Mouse (Mus musculus) layer of hippocampus, adult 9-11 months (tissue): ENCODE measurements around the gene Rpl11.
A peak's percentile ranks its signal among the peaks of the same experiment; 100 is the strongest.
"Not testable (repeated sequence)": the region's sequence is repeated elsewhere in the genome, so short reads cannot be mapped to it uniquely, and the experiment has no call there.

Experiments used
- DNase-seq: peaks from one replicate; pipeline ENCODE4 v3.0.0; 2022

Rpl11 gene

DNA sequence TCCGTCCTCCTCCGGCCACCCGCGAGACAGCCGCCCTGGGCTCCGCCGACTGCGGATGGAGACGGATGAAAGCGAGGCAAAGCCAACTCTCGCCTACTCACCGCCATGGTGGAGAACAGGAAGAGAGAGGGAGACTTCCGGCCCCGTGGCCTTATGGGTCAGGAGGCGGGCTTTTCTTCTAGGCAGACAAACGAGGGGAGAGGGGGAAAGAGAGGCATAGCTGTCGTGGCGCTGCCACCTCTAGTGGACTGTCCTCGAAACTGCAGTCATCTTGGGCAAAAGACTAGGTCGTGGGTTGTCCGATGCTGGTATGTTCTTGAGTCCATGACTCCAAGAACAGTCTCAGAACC lies at the start of gene Rpl11:
TSS of gene Rpl11 (minus strand) at position 182 of the 350 bp plus-strand sequence.
- peak; percentile 95 for DNase-seq

DNA sequence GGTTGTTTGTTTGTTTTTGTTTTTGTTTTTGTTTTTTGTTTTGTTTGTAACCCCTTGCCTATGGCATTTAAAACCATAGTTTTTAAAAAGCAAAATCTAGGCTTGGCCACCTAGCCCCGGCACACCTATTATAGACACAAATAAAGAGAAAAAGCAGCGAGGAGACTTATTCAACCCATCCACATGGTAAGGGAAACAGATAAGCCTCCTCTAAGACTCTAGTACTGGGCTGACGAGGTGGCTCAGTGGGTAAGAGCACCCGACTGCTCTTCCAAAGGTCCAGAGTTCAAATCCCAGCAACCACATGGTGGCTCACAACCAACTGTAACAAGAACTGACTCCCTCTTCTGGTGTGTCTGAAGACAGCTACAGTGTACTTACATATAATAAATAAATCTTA lies 48.5 kb upstream of the Rpl11 start:
- DNase-seq: not testable (repeated sequence)

DNA sequence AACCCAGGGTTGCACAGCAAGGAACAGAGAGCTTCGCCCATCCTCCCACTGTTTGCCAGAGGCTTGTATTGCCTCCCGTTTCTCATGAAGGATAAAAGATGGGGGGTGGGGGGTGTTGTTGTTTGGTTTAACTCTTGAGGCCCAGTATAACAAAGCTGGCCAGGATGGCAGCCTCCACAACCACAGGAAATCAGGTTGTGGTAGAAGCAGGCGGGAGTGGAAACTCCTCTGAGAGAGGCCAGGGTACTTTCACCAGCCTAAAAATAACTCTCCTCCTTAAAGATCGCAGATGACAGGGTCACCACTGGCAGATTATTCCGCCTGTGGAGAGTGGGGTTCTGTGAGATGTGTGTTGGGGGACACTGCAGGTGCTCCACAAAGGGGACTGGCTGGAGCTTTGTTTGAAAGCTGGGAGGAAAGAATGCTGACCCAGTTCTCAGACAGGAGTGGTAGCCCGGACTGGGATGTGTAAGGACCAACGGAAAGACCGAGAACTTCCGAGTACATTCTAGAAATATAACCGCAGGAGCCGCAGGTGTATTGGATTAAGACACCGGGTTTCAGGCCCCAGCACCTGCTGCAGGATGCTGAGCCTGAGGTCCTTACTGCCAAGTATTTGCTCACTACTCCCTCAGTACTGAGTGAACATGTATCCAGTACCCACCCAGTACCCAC lies 47.3 kb upstream of the Rpl11 start:
- no peak for DNase-seq

DNA sequence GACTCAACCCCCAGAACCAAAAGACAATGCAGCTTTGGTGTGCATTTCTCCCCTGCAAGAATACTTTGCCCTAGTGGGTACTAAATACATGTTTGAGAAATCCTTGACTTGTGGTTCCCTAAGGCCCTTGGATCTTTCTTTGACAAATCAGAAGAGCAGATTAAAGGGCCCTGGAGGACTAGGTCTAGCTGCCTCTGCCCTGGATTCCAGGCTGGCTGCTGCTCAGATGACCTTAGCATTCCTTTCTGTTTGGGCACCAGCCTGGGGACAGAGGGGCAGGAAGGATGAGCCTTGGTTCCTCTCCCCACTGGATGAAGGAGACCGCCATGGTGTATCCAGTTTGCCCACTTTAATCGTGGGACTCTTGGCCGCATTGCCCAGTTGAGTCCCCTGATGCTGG lies 45.2 kb upstream of the Rpl11 start:
- DNase-seq: no peak

DNA sequence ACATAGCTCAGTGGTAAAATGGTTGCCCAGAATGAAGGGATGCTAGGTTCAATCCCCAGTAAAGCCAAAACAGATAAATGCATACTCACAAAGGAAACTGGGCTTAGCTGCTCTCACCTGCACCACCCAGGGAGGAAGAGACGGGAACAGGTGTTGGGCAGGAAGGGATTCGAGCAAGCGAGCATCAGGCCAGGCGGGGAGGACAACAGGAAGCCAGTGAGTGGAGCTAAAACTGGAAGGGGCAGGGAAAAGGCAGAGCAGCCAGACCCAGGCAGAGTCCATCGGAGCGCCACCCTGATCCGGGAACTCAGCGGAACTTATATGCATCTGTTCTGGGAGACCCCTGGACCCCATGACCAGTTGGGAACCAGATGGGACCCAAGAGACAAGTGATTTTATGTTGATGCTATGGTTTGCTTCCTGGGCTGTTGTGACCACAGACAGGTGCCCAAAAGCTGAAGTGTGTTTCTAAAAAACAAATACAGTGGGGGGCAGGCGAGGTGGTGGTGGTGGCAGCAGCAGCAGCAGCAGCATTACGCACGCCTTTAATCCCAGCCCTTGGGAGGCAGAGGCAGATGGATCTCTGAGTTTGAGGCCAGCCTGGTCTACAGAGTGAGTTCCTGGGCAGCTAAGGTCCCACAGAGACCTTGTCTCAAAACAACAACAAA lies 43.4 kb upstream of the Rpl11 start:
- DNase-seq: no peak

DNA sequence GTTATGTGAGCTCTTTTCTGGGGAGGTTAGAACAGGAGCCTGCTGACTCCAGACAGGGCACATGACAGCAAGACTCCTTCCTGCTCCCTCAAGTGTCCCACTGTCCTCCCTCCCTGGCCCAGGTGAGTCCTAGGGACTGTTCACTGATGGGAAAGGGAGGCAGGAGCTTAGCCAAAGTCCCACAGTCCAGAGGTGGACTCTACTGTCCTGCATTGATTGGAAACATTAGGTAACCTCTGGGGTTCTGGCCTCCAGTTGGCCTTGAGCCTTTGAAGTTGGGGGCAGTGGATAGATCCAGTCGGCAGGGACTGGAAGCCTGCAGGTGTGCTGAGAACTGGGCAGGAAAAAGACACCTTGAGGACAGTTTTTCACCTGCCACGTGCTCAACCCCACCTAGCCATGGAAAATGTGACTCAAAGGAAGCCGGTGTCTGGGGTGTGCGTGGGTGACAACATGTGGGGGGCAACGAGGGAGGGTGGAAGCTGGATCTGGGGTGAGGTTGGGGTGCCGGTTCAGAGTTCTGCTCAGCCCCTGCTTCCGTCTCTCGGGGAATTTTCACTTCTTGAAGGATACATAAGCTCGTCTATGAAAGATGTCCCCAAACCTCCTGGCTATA lies 42.4 kb upstream of the Rpl11 start:
- DNase-seq: no peak

DNA sequence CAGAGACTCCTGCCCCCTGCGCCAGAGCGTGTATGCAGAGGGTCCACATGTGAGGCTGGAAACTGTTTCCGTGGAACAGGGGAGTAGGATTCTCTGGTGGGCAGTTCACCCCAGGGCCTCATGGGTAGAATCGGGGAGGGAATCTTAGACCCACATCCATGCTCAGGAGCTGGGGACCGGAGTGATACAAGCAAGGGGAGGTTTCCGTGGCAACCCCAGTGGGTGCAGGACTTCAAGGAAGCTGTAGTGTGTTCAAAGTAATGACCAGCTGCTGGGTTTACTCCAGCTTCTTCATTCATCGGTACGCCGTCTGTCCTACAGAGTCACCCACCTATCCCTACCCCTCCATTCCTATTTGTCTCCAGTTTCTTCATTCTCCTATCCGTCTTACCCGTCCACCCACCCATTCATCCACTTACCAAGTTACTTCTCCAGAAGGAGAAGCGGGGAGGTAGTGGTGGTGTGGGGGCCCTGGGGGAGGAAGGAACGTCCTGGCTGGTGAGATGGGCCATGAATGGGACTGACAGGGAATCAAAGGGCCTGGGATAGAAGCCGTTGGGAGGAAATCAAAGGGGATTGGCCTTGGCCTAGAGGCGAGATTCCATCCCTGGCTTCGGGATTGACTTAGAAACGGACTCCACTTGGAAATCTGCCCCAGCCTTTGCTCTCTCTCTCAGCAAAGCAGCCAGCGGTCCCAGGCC lies 41.4 kb upstream of the Rpl11 start:
- DNase-seq: peak; percentile 31

DNA sequence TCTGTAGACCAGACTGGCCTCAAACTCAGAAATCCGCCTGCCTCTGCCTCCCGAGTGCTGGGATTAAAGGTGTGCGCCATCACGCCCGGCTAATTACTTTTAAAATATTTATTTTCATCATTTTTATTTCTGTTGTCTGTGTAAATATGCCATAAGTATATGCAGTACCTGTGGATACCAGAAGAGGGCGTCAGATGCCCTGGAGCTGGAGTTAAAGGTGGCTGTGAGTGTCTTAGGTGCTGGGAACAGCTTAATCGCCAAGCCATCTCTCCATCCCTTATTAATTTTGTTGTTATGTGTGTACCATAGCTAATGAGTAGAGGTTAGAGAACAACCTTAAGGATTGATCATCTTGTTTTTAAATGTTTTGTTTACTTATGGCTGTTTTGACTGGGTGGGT lies 39.3 kb upstream of the Rpl11 start:
- no peak for DNase-seq

DNA sequence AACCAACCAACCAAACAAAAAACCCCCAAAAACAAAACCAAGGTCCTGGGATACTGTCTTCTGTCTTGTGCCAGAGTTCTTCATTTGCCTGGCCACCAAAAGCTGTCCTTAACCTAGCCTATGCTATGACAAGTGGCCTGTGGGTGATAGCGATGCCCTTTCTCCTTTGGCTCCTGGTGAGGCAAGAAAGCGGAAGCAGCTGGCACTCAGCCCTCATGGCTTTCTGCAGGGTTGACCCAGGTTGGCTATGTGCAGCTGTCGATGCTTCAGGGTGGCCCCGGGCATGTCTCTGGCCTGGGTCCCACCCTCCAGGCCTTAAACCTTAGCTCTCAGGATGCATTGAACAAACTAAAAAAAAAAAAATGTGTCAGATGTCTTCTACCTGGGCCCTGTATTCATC lies 38.1 kb upstream of the Rpl11 start:
- no peak for DNase-seq

DNA sequence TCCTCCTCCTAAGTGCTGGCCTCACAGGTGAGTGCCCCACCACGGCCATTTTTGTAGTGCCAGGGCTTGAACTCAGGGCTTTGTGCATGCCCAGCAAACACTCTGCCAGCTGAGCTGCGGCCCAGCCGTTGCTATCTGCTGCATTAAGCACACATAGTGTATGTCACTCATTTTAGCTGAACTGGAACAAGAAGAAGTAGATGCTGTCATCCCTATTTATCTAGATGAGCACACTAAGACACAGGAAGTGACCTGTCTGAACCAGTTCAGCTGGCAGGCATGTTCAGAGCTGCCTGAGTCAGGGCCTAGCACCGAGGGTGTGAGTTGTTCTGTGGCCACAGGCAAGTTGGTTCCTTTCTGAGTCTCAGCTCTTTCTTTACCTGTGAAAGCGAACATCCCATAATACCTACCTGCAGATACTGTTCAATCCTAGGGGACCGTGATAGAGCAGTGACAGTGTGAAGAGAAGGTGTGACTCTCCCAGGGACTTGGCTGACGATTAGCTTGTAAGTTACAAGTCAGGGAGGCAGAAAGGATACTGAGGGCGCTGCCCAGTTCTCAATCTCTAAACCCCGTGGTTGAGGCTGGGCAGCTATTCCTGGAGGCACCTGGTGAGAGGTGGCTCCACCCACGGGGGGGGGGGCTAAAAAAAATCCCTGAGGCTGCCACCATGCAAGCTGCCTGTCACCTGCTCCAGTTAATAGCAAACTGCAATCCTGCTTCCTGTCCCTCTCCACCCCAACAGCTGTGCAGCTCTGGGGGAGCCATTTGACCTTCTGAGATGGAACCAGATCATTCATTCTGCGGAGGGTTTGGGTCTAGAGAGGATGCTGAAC lies 36.7 kb upstream of the Rpl11 start:
- DNase-seq: no peak

DNA sequence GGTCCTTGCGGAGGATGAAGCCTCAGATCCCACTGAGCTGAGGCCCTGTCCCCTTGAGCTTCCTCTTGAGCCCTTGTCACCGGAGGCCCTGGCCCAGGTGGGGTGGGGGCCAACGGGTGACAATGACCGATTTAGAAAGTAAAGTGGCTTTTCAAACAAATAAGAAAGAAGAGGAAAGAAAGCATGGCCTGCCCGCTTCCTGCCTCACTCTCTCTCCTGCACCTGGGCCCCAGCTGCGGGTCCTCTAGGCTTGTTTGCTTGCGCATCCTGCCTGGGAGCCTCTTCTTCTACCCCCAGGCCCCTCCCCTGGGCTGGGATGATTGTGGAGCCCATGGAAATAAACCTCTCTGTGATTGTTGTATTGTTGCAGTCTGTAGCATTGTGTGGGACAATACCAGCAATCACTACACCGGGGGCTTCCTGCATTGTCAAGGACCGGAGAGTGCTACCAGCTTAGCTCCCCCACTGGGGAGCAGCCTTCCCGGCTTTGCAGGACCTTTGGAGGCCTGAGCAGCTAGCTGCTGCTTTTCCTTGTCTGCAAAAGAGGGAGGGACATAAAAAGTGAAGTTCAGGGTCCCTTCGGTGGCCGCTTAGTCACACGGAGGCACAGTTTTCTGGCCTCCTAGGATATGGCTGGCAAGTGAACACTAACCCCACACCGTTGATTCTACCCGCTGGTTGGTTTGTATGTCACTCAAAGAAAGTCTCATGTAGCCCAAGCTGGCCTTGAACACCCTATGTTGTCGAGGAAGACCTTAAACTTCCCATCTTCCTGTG lies 35.9 kb upstream of the Rpl11 start:
- DNase-seq: no peak

DNA sequence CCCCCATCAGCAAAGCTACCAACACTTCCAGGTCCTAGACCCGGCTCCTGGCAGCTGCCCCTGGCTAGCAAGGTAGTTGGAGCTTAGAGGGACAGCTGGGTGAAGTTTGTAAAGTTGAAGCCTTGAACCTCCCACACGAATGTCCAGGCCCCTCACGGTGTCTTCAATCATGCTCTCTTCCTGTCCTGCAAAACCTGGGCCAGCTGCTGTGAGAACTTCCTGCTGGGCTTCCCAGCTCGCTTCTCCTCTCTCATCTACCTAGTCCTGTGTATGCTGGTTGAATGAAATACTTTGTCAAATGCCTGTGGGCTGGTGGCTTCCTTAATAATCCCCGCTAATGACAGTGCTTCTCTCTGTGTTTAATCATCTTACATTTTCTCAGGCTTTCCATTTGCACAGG lies 35.1 kb upstream of the Rpl11 start:
- DNase-seq: no peak

DNA sequence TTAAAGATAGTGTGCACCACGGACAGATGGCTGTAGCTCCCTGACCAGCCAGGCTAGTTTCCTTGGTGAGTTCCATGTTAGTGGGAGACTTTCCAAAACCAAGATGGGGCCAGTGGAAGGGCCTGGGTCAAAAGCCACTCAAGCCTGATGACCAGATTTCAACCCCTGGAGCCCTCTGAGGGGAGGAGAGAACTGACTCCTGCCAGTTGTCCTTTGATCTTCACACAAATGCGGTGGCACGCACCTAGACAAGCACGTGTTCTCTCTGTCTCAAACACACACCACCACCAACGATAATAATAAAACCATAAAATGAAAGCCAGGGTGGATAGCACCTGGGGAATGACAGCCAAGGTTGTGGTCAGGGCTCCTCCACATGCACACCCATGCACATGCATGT lies 34.0 kb upstream of the Rpl11 start:
- no peak for DNase-seq

DNA sequence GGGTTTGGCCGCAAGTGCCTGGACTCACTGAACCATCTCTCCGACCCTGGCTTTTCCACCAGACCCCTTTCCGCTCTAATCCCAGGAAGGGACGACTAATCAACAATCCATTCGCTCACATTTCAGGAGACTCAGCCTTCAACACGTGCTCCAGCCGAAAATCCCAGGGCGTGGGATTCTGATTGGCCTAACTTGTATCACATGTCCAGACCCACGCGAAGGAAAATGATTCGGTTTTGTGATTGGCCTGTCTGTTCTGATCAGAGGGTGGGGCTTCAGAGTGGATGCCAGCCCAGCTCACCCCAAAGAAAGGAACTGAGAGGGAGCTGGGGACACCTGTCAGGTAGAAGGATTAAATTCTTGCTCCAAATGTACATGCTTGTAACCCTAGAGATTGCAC lies 31.6 kb upstream of the Rpl11 start:
- no peak for DNase-seq

DNA sequence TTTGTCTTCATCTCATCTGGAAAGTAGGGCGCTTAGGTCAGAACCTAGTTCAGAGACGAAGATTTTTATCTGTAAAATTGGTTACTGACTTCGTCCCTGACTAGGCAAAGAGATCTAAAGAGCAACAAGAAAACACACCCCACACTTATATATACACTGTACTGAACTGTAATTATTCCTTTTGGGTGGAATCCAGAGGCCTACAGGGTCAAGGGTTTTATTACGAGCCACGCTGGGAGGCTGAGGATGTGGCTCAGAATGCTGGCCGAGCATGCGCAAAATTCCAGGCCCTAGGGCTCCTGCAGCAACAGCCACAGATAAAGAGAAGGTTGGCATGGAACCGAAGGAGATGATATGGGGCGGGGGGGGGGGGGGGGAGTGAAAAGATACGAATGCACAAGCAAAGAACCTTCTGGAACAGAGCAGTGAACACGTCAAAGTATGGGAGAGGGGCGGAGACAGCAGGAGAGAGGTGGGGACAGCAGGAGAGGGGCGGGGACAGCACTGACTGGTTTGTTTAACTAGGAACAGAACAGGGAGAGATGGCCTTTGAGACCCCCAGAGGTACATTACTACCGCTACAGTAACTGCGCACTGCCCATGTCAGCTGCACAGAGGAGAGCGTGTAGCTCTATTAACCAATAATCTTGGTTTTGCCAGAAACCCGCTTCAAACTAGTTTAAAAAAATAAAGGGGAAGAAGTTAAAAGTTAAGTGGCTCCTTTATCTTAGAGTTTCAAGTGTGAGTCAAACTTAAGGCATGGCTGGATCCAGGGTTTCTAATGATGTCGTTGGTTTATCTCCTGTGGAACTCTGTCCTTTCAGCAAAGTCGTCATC lies 30.3 kb upstream of the Rpl11 start:
- no peak for DNase-seq

DNA sequence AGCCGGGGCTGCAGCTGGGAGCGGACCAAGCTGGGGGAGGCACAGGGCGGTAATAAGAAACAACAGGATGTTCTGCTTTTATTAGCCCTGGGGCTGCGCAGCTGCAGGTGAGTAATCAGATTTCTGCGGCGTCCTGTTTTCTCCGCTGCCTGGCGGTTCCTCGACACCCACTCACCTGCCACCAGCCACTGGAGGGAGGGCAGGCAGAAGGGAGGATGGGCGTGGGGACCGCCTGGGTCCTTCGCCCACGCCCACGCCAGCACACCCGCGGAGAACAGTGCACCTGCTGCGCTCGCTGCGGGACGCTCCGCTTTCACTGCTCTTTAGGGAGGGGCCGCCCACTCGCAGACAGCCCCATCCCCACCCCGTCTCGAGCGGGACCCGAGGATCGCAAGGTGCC lies 28.5 kb upstream of the Rpl11 start:
- peak; percentile 20 for DNase-seq

DNA sequence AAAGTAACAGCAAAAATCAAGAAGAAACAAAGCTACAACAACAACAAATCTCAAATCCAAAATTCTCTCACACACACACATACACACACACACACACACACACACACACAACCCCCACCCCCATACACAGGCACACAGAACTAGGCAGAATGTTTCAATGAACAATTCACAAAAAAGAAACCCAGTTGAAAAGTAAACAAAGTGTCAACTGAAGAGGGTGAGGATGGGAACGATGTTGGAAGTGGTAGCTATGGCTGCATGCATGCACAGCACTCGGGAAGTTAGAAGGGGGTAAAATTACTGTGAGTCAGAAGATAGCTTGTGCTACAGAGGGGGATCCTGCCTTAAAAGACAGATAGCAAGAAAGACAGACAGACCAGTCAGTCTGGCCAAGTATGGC lies 25.4 kb upstream of the Rpl11 start:
- DNase-seq: no peak

DNA sequence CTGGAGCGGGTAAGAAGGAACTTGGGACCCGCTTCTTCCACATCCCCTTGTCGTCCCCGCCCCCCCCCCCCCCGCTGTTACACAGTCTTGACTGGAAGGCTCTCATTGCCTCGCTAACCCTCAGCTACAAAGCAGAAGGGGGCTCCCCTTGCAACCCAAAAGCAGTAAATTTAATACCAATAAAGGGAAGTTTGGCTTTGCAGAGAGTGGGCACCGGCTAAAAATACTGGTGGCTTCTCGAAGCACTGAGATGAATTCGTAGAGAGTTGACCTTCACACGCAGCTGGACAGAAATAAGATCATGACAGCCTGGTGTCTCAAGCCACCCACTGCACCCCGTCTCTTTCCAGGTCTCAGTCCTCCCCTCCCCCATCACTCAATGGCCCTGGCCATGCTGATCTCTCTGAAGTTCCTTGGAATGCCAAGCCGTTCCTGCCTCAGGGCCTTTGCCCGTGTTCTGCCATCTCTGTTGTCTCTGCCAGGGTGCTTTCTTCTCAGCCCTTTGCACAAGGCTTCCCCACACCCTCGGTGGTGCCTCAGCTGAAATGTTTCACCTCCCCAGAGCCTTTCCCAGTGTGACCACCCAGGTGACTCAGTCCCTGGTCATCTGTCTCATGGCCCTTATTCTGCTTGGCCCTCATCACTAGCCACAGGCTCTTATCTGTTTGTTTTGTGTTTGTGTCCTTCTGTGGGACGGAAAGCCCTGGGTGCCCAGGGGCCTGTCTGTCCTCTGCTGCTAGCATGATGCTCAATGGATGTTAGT lies 23.7 kb upstream of the Rpl11 start:
- DNase-seq: no peak

DNA sequence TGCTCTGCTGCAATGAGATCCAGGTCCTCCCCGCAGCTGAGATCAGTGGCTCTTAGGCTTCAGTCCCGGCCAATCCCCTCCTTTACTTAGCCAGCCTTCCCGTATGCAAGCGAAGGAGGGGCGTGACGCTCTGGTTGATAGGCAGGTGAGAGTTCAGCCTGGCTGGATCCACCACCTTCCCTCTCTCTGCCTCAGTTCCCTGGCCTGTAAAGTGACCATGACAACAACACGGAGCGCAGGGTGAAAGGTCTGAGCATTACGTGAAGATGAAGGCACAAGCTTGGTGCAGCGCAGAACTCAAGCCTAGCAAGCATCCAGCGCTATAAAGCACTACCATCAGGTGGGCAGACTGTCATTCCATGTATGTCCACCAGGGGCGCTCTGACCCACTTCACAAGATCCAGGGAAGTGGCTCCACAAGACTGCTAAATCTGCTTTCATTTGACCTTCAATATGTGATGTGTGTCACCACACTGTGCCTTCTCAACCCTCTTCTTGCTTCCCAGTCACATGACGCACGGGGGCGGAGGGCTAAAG lies 18.0 kb upstream of the Rpl11 start:
- DNase-seq: peak; percentile 45

DNA sequence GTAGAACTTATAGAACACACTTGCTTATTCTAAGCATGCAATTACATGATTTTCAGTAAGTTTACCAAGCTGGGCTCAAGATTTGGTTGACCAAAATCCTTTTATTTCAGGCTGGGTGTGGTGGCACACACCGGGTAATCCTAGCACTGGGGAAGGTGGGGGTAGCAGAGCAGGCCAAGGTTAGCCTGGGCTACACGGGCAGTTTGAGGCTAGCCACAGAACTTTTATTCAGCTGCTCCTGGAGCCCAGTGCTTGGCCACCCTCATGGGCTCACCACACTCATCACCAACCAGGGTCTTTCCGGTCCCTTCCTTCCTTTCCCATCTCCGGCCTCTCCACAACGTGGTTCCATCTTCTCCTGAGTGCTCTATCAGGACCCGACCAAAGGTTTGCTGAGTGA lies 17.4 kb upstream of the Rpl11 start:
- DNase-seq: no peak
